Mouse (Mus musculus) mature B cell (primary cell): ENCODE measurements around the gene Cbx2.

ENCODE experiments used
- in situ Hi-C: fragments of 300-500 bp; cut with MboI; formaldehyde crosslinking; loops from 2 replicates; pipeline ENCODE4 v1.14.3; 2019

Gene Cbx2

GRCm38 (mm10) chr11:119042466-119043272, 19.9 kb downstream of the Cbx2 start:
- in situ Hi-C loops: no loop called here

GRCm38 (mm10) chr11:119043273-119043540, 20.4 kb downstream of the Cbx2 start:
- in situ Hi-C loops: no loop called here

- in situ Hi-C loops: no loop called here
Measured at GRCm38 (mm10) chr11:119043761-119044550, 21.2 kb downstream of the Cbx2 start.

GRCm38 (mm10) chr11:119044551-119045337, 22.0 kb downstream of the Cbx2 start:
- in situ Hi-C loops: no loop called here

GRCm38 (mm10) chr11:119046601-119047245, 24.0 kb downstream of the Cbx2 start:
- in situ Hi-C loops: no loop called here

GRCm38 (mm10) chr11:119047261-119048132, 24.7 kb downstream of the Cbx2 start:
- in situ Hi-C loops: no loop called here

GRCm38 (mm10) chr11:119048133-119048510, 25.4 kb downstream of the Cbx2 start:
- in situ Hi-C loops: no loop called here

- in situ Hi-C loops: loop anchor here (5.0 kb wide), 1 partner anchor 42 kb away; no protein-coding TSS in a partner anchor
Measured at GRCm38 (mm10) chr11:119050361-119050760, 27.6 kb downstream of the Cbx2 start.

GRCm38 (mm10) chr11:119051426-119051825, 28.7 kb downstream of the Cbx2 start:
- in situ Hi-C loops: loop anchor here (5.0 kb wide), 1 partner anchor 41 kb away; no protein-coding TSS in a partner anchor

- in situ Hi-C loops: loop anchor here (5.0 kb wide), 1 partner anchor 40 kb away; no protein-coding TSS in a partner anchor
Measured at GRCm38 (mm10) chr11:119051927-119052660, 29.3 kb downstream of the Cbx2 start.

GRCm38 (mm10) chr11:119052661-119053256, 30.0 kb downstream of the Cbx2 start:
- in situ Hi-C loops: loop anchor here (5.0 kb wide), 1 partner anchor 40 kb away; no protein-coding TSS in a partner anchor

- in situ Hi-C loops: loop anchor here (5.0 kb wide), 1 partner anchor 39 kb away; no protein-coding TSS in a partner anchor
Measured at GRCm38 (mm10) chr11:119053257-119053670, 30.5 kb downstream of the Cbx2 start.

- in situ Hi-C loops: loop anchor here (5.0 kb wide), 1 partner anchor 38 kb away; no protein-coding TSS in a partner anchor
Measured at GRCm38 (mm10) chr11:119053738-119054350, 31.1 kb downstream of the Cbx2 start.

GRCm38 (mm10) chr11:119054351-119055345, 31.9 kb downstream of the Cbx2 start:
- in situ Hi-C loops: loop anchor here (5.0 kb wide), 1 partner anchor 38 kb away; no protein-coding TSS in a partner anchor

- in situ Hi-C loops: no loop called here
Measured at GRCm38 (mm10) chr11:119055571-119056131, 32.9 kb downstream of the Cbx2 start.

GRCm38 (mm10) chr11:119056301-119057211, 33.8 kb downstream of the Cbx2 start:
- in situ Hi-C loops: no loop called here
